Mouse (Mus musculus) adrenal gland, postnatal 36 days (tissue): Measurements from ENCODE around the gene Shc1. TPM values are rescaled to one million over a fixed set of nuclear protein-coding genes. Genes with fewer than 3 reads are reported as not detected.
A peak's percentile ranks its signal among the peaks of the same experiment; 100 is the strongest.

Experiments used
- DNase-seq, 2 experiments: peaks; one replicate each; pipeline ENCODE4 v3.0.0; 2021; ENCODE audit warnings: mixed read lengths in 1 of 2
- long read RNA-seq, 2 experiments: library from polyadenylated mRNA; stranded (forward); transcript quantifications; one replicate each; pipeline ENCODE4 v2.0.0; 2021; ENCODE audit warnings: borderline sequencing depth in 2 of 2
- total RNA-seq, 2 experiments: library from RNA; stranded (reverse); gene quantifications; 2 replicates each; pipeline ENCODE4 v1.2.3; 2021

Shc1 gene
- total RNA-seq: 10 to 100 TPM; 89.6 to 93.7 TPM
- long read RNA-seq, experiment 1, transcript Shc1-202 (12 exons, 2,617 nt): minor isoform, 6 of 38 reads
- long read RNA-seq, experiment 1, transcript Shc1-201 (13 exons, 3,250 nt): major isoform, 8 of 38 reads
- long read RNA-seq, experiment 1, partial matches to known transcripts: 7 of 38 reads
- long read RNA-seq, experiment 1, other reads (novel, unspliced or antisense): 17 of 38 reads
- long read RNA-seq, experiment 2, transcript Shc1-201 (13 exons, 3,250 nt): major isoform, 11 of 26 reads
- long read RNA-seq, experiment 2, transcript Shc1-202 (12 exons, 2,617 nt): minor isoform, 6 of 26 reads
- long read RNA-seq, experiment 2, partial matches to known transcripts: 5 of 26 reads
- long read RNA-seq, experiment 2, other reads (novel, unspliced or antisense): 4 of 26 reads

DNA sequence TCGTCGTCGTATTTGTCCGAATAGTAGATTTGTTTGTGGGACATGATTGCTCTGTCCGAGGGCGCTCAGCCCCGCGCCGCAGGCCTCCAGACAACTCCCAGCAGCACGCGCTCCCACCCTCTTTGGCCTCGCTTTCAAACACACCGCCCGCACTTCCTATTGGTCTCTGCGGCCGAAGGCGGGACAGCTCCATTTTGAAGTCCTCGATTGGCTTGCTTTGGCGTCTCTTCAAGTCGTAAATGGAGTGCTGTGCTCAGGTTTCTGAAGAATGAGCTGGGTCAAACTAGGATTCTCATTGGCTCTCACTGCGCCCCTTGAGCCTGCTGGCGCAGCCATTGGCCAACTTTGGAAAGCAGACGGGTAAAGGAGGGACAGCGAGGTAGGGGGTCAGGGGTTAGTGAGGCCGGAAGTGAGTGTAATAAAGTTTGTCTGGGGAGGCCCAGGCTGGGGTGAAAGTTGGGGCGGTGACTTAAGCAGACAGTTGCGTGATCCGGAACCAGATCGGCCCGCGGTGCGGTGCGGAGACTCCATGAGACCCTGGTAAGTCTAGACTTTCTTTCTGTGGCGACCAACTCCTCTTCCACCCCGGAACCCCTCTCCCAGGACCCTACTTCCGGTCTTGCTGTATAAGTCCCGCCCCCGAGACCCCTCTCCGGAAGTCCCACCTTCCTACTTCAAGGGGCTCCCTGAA is at the start of gene Shc1, which contains the start of gene Cks1b:
Gene Shc1, plus strand, starts transcription at position 274 of the 691 bp plus-strand sequence.
Gene Cks1b, minus strand, starts transcription at position 214 of the 691 bp plus-strand sequence.
- DNase-seq: peak; percentile 93 to 94

- no peak for DNase-seq
These were observed 44.5 kb upstream of the Shc1 start for GRCm38 (mm10) chr3:89373581-89374231.

DNA sequence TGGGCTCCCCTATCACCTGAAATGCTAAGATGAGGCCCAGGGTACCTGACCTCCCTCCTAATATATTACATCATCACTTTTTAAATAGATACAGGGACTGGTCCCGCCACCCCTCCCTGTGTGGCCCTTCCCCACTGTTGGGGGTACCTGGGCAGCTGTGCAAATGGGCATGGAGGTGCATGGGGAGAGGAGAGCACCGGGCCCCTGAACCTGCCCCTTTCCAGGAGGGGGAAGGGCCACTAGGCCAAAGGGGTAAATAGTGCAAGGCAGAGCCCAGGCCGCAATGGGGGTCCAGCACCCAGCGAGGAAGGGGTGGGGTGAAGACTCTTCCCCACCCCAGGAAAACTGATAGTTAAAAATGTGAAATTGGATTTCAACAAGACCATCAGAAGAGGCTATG is 40.4 kb upstream of the Shc1 start:
- DNase-seq: no peak

GRCm38 (mm10) chr3:89378394-89379067 is 39.7 kb upstream of the Shc1 start:
- peak; percentile 78 to 86 for DNase-seq

- DNase-seq: peak in 1 of 2 experiments; percentile 63
These were observed 38.7 kb upstream of the Shc1 start for GRCm38 (mm10) chr3:89379388-89380131.

GRCm38 (mm10) chr3:89380291-89380690 is 38.0 kb upstream of the Shc1 start:
- no peak for DNase-seq

DNA sequence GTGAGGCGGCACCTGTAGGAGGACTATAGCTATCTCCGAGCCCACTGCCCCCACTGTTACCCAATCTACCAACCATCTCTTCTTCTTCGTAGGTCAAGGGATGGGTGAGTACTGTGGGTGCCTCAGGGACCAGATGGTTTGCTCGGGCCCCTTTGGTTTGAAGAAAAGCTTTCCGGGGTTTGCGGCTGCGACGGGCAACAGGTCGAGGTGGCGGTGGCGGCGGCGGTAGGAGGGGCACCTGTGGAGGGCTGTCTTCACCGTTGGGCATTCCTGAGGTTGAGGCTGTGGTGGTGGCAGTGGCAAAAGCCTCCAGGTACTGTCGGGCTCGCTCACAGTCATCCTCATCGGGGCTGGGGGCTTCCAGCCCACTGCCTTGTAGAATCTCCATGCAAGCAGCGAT is 37.5 kb upstream of the Shc1 start:
- DNase-seq: no peak

DNA sequence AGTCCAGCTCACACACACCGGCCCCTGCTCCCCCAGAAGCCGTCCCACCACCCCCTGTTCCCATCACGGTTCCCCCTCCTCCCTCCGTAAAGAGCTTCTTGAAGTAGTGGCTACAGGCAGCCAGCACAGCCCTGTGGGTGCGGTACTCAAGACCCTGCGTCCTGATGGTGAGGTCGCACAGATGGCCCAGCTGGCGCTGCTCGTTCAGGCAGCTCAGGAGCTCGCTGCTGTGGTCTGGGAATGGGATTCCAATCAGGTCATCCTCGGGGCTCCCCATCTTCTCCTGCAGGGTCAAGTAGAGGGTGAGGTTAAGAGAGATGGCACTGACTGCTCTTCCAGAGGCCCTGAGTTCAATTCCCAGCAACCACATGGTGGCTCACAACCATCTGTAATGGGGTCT is 37.0 kb upstream of the Shc1 start:
- no peak for DNase-seq

GRCm38 (mm10) chr3:89382033-89382882 is 36.0 kb upstream of the Shc1 start:
- no peak for DNase-seq

DNA sequence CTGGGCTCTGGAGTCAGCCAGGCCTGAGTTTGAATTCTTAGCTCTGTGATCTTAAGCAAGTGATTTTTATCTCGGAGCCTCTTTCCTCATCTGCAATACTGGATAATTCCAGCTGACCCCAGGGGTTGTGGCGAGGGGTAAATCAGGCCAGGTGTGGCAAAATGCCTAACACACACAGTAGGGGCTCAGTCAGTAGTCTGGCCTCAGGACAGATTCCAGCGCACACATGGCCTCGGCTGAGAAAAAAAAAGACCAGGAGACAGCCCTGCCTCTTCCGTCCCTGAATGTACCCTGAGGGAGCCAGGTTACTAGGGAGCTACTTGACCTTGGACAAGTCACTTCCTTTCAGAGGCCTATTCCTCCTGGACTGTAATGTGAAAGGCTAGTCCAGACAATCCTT is 35.3 kb upstream of the Shc1 start:
- no peak for DNase-seq

- DNase-seq: no peak
These were observed 34.5 kb upstream of the Shc1 start for GRCm38 (mm10) chr3:89383651-89384255.

GRCm38 (mm10) chr3:89384331-89385076 is 33.7 kb upstream of the Shc1 start:
- DNase-seq: no peak

DNA sequence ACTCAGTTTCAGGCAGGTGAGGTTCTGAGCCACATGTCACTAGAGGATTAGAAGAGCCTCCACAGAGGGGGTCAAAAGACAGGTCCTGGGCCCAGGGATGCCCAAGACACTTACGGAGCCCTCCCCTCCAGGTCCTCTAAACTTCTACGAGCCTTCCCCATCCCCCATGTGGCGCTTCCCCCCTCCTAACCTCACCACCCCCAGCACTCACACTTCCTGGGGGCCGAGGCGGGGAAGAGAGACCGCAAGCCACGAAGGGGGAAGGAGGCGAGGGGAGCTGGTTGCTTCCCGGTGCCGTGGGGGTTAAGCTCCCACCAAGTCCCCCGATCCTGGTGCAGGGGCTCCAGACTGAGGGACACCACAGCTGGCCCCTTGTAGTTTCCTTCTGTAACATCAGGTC is 32.8 kb upstream of the Shc1 start:
- no peak for DNase-seq

DNA sequence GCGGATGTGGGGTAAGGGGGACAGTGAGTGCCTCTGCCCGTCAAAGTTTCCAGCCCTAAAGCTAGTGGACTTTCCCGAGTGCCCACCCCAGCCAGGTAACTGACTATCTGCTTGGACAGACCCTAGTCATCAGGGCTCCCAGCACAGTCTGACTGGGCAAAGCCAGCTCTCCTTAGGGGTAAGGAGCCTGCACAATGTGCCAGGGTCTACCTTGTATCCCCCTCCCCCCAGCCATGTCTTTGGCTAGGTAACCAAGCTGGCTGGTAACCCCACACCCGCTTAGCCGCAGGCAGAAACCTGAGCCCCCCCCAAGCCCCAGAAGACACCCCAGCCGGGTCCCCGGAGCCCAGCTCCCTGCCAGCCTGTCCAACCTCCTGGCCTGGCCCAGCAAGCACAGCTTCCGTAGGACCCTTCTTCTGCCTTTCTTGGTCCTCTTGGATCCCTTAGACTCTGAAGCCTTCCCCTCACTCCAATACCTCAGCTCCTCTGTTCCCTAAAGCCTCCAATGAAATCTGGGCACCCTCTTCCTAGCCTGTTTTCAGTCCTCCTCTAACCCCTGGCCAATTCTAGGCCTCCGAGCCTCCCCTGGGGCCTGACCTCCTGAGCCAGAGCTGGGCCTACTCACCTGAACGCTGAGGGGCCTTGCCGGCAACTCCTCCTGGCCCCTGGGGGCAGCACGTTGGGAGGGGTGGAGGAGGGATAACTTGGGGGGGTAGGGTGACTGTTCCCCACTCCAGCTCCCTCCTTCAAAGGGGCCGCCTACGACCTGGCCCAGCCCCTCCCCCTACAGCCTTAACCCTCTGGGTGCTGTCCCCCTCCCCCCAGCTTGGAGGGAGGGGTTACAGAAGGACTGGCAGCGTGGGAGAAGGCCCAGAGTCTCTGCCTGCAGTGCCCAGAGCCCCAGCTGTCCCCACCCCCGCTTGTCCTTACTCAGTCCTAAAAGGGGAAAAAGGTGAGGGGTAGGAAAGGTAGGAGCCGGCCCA is 31.5 kb upstream of the Shc1 start:
- peak in 1 of 2 experiments; percentile 53 for DNase-seq

GRCm38 (mm10) chr3:89387632-89388031 is 30.6 kb upstream of the Shc1 start:
- peak in 1 of 2 experiments; percentile 61 for DNase-seq

GRCm38 (mm10) chr3:89388134-89388881 is 29.9 kb upstream of the Shc1 start:
- DNase-seq: peak in 1 of 2 experiments; percentile 74
